Comparison of ENCODE assay signal across 18 mouse cellular contexts in genomic region chr6:38096961-38097370, GRCm38 (mm10). TPM values are rescaled to one million over a fixed set of nuclear protein-coding genes. Genes with fewer than 3 reads are reported as not detected.
DNase-seq lines count a peak whose midpoint lies in the region; ATAC-seq and TF ChIP-seq lines count a peak whose summit lies in the region.
"Had no signal": no experiment of that assay in that cellular context is flagged by ENCODE, and none has a peak within 500 bp of the region (broad histone marks: within the 10 kb centered on the region; RNA-seq: fewer than 3 reads in every experiment).

No protein-coding gene starts in this region.

- 57% methylated on average over 5 of the region's 5 CpGs for whole genome bisulfite sequencing in kidney, postnatal 0 days
- WGBS in neural tube, embryonic 15.5 days: 76% methylated on average over 5 of the region's 5 CpGs

- peak overlapping the region; percentile 47; the same call in 1 of the 2 replicates for H3K27ac ChIP-seq in kidney, postnatal 0 days
- H3K27ac ChIP-seq in neural tube, embryonic 15.5 days (replicated peaks): no peak overlapping the region
- H3K27ac ChIP-seq: layer of hippocampus, adult 2 months; liver, embryonic 12.5 days; midbrain, embryonic 12.5 days; neural tube, embryonic 13.5 days had no signal

- H3K4me1 ChIP-seq in E14TG2a.4 (replicated peaks; ENCODE audit: low read depth, low read length): peaks cover 45% of the 10 kb centered on the region
- no peaks in the 10 kb centered on the region for H3K4me1 ChIP-seq in kidney, postnatal 0 days (replicated peaks; ENCODE audit: insufficient read depth, low read length)
- no peaks in the 10 kb centered on the region for H3K4me1 ChIP-seq in neural tube, embryonic 15.5 days
- H3K4me1 ChIP-seq: midbrain, embryonic 12.5 days; neural tube, embryonic 13.5 days had no signal

- no peaks in the 10 kb centered on the region for H3K27me3 ChIP-seq in E14TG2a.4 (ENCODE audit: insufficient read depth, low read length)
- H3K27me3 ChIP-seq in kidney, postnatal 0 days (ENCODE audit: insufficient read depth, low read length): no peaks in the 10 kb centered on the region
- no peaks in the 10 kb centered on the region for H3K27me3 ChIP-seq in neural tube, embryonic 15.5 days (replicated peaks)
- H3K27me3 ChIP-seq: liver, embryonic 12.5 days; midbrain, embryonic 12.5 days; neural tube, embryonic 13.5 days had no signal

- intact Hi-C loops in left cerebral cortex, postnatal 36 days (cut with DNase I): no loop called here

- no peaks in the 10 kb centered on the region for H3K9me3 ChIP-seq in E14TG2a.4 (ENCODE audit: low read length)
- H3K9me3 ChIP-seq in kidney, postnatal 0 days (replicated peaks; ENCODE audit: low read length): no peaks in the 10 kb centered on the region
- H3K9me3 ChIP-seq in neural tube, embryonic 15.5 days (replicated peaks): no peaks in the 10 kb centered on the region
- H3K9me3 ChIP-seq: G1E; liver, embryonic 12.5 days; midbrain, embryonic 12.5 days had no signal

- H3K4me3 ChIP-seq in E14TG2a.4 (replicated peaks; ENCODE audit: low read length): peak overlapping the region; percentile 49
- no peak overlapping the region for H3K4me3 ChIP-seq in kidney, postnatal 0 days (replicated peaks; ENCODE audit: low read depth, low read length)
- H3K4me3 ChIP-seq in neural tube, embryonic 15.5 days (replicated peaks): no peak overlapping the region
- H3K4me3 ChIP-seq: layer of hippocampus, adult 2 months; liver, embryonic 12.5 days; midbrain, embryonic 12.5 days; neural tube, embryonic 13.5 days had no signal

- DNase-seq in ZHBTc4 (ENCODE audit: low read depth, low spot score): peak; percentile 49
- DNase-seq in kidney, postnatal 0 days (ENCODE audit: low spot score): no peak
- DNase-seq in lung, postnatal 10 days: peak; percentile 65
- no peak for DNase-seq in B cell, adult 2 months
- DNase-seq in ovary, postnatal 36 days (ENCODE audit: low spot score): no peak
- DNase-seq in left cerebral cortex, postnatal 36 days (ENCODE audit: low spot score in 2 of 2): no peak
- DNase-seq: adrenal gland, adult 2 months; heart, adult 18-20 months had no signal

- H3K4me2 ChIP-seq in kidney, postnatal 0 days (ENCODE audit: low read length): 0 out of 2 replicates have a peak overlapping the region, but pooled peaks have one; percentile 5
- no peak overlapping the region for H3K4me2 ChIP-seq in neural tube, embryonic 15.5 days
- H3K4me2 ChIP-seq: liver, embryonic 12.5 days; midbrain, embryonic 12.5 days; neural tube, embryonic 13.5 days had no signal

- H3K36me3 ChIP-seq in E14TG2a.4 (ENCODE audit: insufficient read depth, low read length): 0 out of 2 replicates have a peak, but pooled peaks cover 4% of the 10 kb centered on the region
- H3K36me3 ChIP-seq in kidney, postnatal 0 days (ENCODE audit: insufficient read depth, low read length): 0 out of 2 replicates have a peak, but pooled peaks cover 4% of the 10 kb centered on the region
- H3K36me3 ChIP-seq in neural tube, embryonic 15.5 days: no peaks in the 10 kb centered on the region
- H3K36me3 ChIP-seq: G1E; liver, embryonic 12.5 days; midbrain, embryonic 12.5 days; neural tube, embryonic 13.5 days had no signal

- peak; percentile 71; the same call in 1 of the 2 replicates for ATAC-seq in kidney, postnatal 0 days (replicated peaks; ENCODE audit: low FRiP score, low read depth)
- no peak for ATAC-seq in neural tube, embryonic 15.5 days (ENCODE audit: low FRiP score)
- ATAC-seq: forebrain, embryonic 14.5 days; liver, embryonic 12.5 days had no signal

- TF ChIP-seq CTCF in E14TG2a.4 (conservative IDR thresholded peaks at IDR 0.05; ENCODE audit: low read length): no peak
- TF ChIP-seq CTCF in kidney, postnatal 0 days (IDR thresholded peaks at IDR 0.05; ENCODE audit: low read depth): no peak

- H3K9ac ChIP-seq in kidney, postnatal 0 days (ENCODE audit: low read depth, low read length): no peak overlapping the region
- no peak overlapping the region for H3K9ac ChIP-seq in neural tube, embryonic 15.5 days (replicated peaks)
- H3K9ac ChIP-seq: liver, embryonic 12.5 days; midbrain, embryonic 12.5 days; neural tube, embryonic 13.5 days had no signal

RNA-seq across cellular contexts. Expression of gene Tmem213, which starts 12.1 kb away (rescaled TPM):
- 198 and 199 TPM in 2 replicates for polyA plus RNA-seq in kidney, postnatal 0 days (2015; fragmentation: Nextera tagmentation; extraction: Ambion mirVana)
- not detected in 2 replicates for polyA plus RNA-seq in neural tube, embryonic 15.5 days (2015; fragmentation: Nextera tagmentation; extraction: Ambion mirVana)
- total RNA-seq in left cerebral cortex, postnatal 36 days (2021): not detected
- total RNA-seq: adrenal gland, adult 2 months; G1E; heart, adult 18-20 months; hematopoietic stem cell, adult 5-6 weeks; layer of hippocampus, adult 2 months had no signal
- polyA plus RNA-seq: adrenal gland, adult 2 months; forebrain, embryonic 14.5 days; G1E; liver, embryonic 12.5 days; midbrain, embryonic 12.5 days; neural tube, embryonic 13.5 days; spleen, adult 2 months had no signal

RNA-seq across cellular contexts. Expression of gene Atp6v0a4, which starts 27.4 kb away (rescaled TPM):
- polyA plus RNA-seq in kidney, postnatal 0 days (2015; fragmentation: Nextera tagmentation; extraction: Ambion mirVana): 37.9 and 45.2 TPM in 2 replicates
- 0.49 and 0.79 TPM in 2 replicates for polyA plus RNA-seq in neural tube, embryonic 15.5 days (2015; fragmentation: Nextera tagmentation; extraction: Ambion mirVana)
- 1 to 10 TPM in 1 of 2 experiments, under 1 TPM in 1; 0.84 to 2.1 TPM for total RNA-seq in left cerebral cortex, postnatal 36 days (2021)
- total RNA-seq: G1E; hematopoietic stem cell, adult 5-6 weeks had no signal
- polyA plus RNA-seq: forebrain, embryonic 14.5 days; G1E; midbrain, embryonic 12.5 days had no signal

RNA-seq across cellular contexts. Expression of gene Svopl, which starts 50.2 kb away (rescaled TPM):
- 16.8 and 18.0 TPM in 2 replicates for polyA plus RNA-seq in kidney, postnatal 0 days (2015; fragmentation: Nextera tagmentation; extraction: Ambion mirVana)
- polyA plus RNA-seq in neural tube, embryonic 15.5 days (2015; fragmentation: Nextera tagmentation; extraction: Ambion mirVana): 0.38 and 0.72 TPM in 2 replicates
- not detected for total RNA-seq in left cerebral cortex, postnatal 36 days (2021)
- total RNA-seq: G1E; hematopoietic stem cell, adult 5-6 weeks had no signal
- polyA plus RNA-seq: G1E had no signal

Comparison
In these comparisons a context has a peak if more than half of its experiments do, and no peak if none do; other contexts are left out.
1. DNase-seq: peak in ZHBTc4 (single experiment) and lung, postnatal 10 days (single experiment); none in kidney, postnatal 0 days (single experiment), B cell, adult 2 months (0 of 2), ovary, postnatal 36 days (single experiment) and left cerebral cortex, postnatal 36 days (0 of 2).
2. RNA of gene Tmem213, which starts 12.1 kb away (polyA plus RNA-seq): 198 to 199 TPM in kidney, postnatal 0 days; not detected in neural tube, embryonic 15.5 days; every median in the first group is over 100 times any median in the second.
3. RNA of gene Atp6v0a4, which starts 27.4 kb away (polyA plus RNA-seq): 37.9 to 45.2 TPM in kidney, postnatal 0 days; 0.49 to 0.79 TPM in neural tube, embryonic 15.5 days; every median in the first group is over 10 times any median in the second.
4. RNA of gene Svopl, which starts 50.2 kb away (polyA plus RNA-seq): 16.8 to 18.0 TPM in kidney, postnatal 0 days; 0.38 to 0.72 TPM in neural tube, embryonic 15.5 days; every median in the first group is over 10 times any median in the second.